Mouse (Mus musculus): Measurements from ENCODE around the gene Dusp14.

- no peak for TF ChIP-seq GATA1 (IDR thresholded peaks at IDR 0.05; ENCODE audit: borderline replicate concordance, low read length)
- TF ChIP-seq FLI1 (IDR thresholded peaks at IDR 0.05; ENCODE audit: low read length) = no peak
Observed at GRCm38 (mm10) chr11:84104036-84104435, 35.0 kb upstream of the Dusp14 start.

All from megakaryocyte, embryonic 14.5 days (primary cell).